Mouse (Mus musculus) brain, embryonic 14.5 days (tissue): Measurements from ENCODE around the gene Atxn7l1.

ENCODE experiments used
- CTCF ChIP-seq: fragments of 200-500 bp; IDR thresholded peaks from 2 replicates; pipeline ENCODE4 v1.5.1; 2012; ENCODE audit warnings: inconsistent platforms, mild to moderate bottlenecking, moderate library complexity, borderline replicate concordance; ENCODE audit not compliant: insufficient read depth, insufficient read length; ENCODE audit errors: extremely low read depth
- POLR2A ChIP-seq: fragments of 200-500 bp; IDR thresholded peaks from 2 replicates; pipeline ENCODE4 v1.6.1; 2012; ENCODE audit warnings: mild to moderate bottlenecking, inconsistent platforms, borderline replicate concordance; ENCODE audit not compliant: poor library complexity, insufficient read depth, insufficient read length, severe bottlenecking; ENCODE audit errors: extremely low read depth

- no peak for TF ChIP-seq CTCF
- no peak for TF ChIP-seq POLR2A
Measured at GRCm38 (mm10) chr12:33195175-33195574, 47.7 kb downstream of the Atxn7l1 start.
